Mouse (Mus musculus): Measurements from ENCODE around the gene Ttc27. TPM values are rescaled to one million over a fixed set of nuclear protein-coding genes. Genes with fewer than 3 reads are reported as not detected.

The Ttc27 gene
- polyA plus RNA-seq, 1 experiment from 2014 or later, result 19.5 TPM

- no peaks in the 10 kb centered on the region for H3K36me3 ChIP-seq
- 79% methylated on average over 1 of the region's 1 CpGs for WGBS
These were observed 186.8 kb downstream of the Ttc27 start for GRCm38 (mm10) chr17:74904332-74904687.

DNA sequence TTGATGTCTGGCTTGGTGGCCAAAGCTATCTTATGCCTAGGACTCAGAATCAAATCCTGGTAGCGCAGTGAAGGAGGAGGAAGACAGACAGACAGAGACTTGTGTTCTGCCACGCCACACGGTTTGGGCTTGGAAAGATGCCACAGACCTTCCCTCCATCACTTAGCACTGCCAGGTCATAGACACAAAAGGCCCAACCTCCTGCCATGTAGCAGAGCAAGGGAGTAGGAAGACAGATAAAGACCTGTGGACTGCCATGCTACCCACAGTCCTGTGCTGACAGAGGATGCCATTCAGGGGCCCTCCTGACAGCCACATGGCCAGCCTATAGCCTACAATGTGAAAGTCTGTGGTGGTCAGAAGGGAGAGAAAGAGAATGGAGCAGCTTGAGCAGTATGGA lies 187.4 kb downstream of the Ttc27 start:
- 96% methylated on average over 3 of the region's 3 CpGs for WGBS
- ATAC-seq (ENCODE audit: low FRiP score, low read depth), result no peak
- no peaks in the 10 kb centered on the region for H3K36me3 ChIP-seq
- no peak overlapping the region for H3K9ac ChIP-seq (replicated peaks)
- peaks cover 8% of the 10 kb centered on the region; the same call in 1 of the 2 replicates for H3K4me1 ChIP-seq
- no peak overlapping the region for H3K4me2 ChIP-seq (replicated peaks)
- no peaks in the 10 kb centered on the region for H3K27me3 ChIP-seq
- H3K9me3 ChIP-seq, result no peaks in the 10 kb centered on the region
- H3K4me3 ChIP-seq, result no peak overlapping the region
- no peak overlapping the region for H3K27ac ChIP-seq (replicated peaks)

More at GRCm38 (mm10) chr17:74904332-74904687, 186.8 kb downstream of the Ttc27 start:
- Histone ChIP-seq H3K27me3 (no peaks in the 10 kb centered on the region), H3K27ac (replicated peaks) (no peak overlapping the region), H3K4me2 (replicated peaks) (no peak overlapping the region), H3K4me3 (no peak overlapping the region), H3K9ac (replicated peaks) (no peak overlapping the region), H3K9me3 (no peaks in the 10 kb centered on the region), H3K4me1 (peaks cover 8% of the 10 kb centered on the region; the same call in 1 of the 2 replicates)
- no peak for ATAC-seq (ENCODE audit: low FRiP score, low read depth)

DNA sequence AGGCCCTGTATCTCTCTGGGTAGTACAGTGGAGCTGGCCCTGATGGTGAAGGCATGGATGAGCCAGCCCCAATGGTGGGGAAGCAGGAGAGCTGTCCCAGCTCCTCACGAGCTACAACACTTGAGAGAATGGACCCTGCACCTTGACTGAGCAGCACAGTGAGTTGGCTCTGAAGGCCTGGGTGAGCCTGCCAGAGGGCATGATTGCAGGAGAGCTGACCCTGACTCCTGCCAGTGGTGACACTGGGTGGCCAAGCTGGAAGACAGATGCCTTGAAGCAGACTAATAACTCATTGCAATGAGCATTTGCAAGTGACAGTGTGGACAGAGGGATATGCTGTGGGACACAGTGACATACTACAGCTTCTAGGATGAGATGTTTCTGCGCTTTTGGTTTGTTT lies 195.5 kb downstream of the Ttc27 start:
- H3K36me3 ChIP-seq, result no peaks in the 10 kb centered on the region
- no peak overlapping the region for H3K4me2 ChIP-seq (replicated peaks)
- no peak overlapping the region for H3K4me3 ChIP-seq
- no peaks in the 10 kb centered on the region for H3K4me1 ChIP-seq
- WGBS, result 87% methylated on average over 2 of the region's 2 CpGs
- no peak overlapping the region for H3K27ac ChIP-seq (replicated peaks)
- H3K9me3 ChIP-seq, result peaks cover 4% of the 10 kb centered on the region; the same call in 1 of the 2 replicates
- no peaks in the 10 kb centered on the region for H3K27me3 ChIP-seq
- no peak overlapping the region for H3K9ac ChIP-seq (replicated peaks)
- no peak for ATAC-seq (ENCODE audit: low FRiP score, low read depth)

Other genes starting within 250 kb of the Ttc27 start
- 57.0 and 57.6 TPM in 2 replicates for gene Yipf4, start 228.2 kb upstream of the Ttc27 start, polyA plus RNA-seq (2016; fragmentation: Nextera tagmentation; extraction: Ambion mirVana)
- 108 and 112 TPM in 2 replicates for gene Birc6, start 189.4 kb upstream of the Ttc27 start, polyA plus RNA-seq (2016; fragmentation: Nextera tagmentation; extraction: Ambion mirVana)